Mouse (Mus musculus) G1E (cell line): ENCODE data around the gene Serpinh1. TPM values are rescaled to one million over a fixed set of nuclear protein-coding genes. Genes with fewer than 3 reads are reported as not detected.

Experiments
- ATAC-seq: 2 replicates; pipeline ENCODE4 v1.8.0; 2016; ENCODE audit warnings: mild to moderate bottlenecking; ENCODE audit not compliant: insufficient number of reproducible peaks, poor library complexity, low FRiP score, severe bottlenecking; ENCODE audit errors: extremely low read depth
- DNase-seq: peaks from one replicate; pipeline ENCODE4 v3.0.0; 2012; ENCODE audit warnings: low spot score
- H3K27me3 ChIP-seq: 2 replicates; pipeline ENCODE4 v1.6.1; 2012; ENCODE audit warnings: mild to moderate bottlenecking, low read length, inconsistent platforms; ENCODE audit not compliant: insufficient read depth
- H3K36me3 ChIP-seq: replicated peaks from 2 replicates; pipeline ENCODE3; 2012; ENCODE audit warnings: mild to moderate bottlenecking, inconsistent platforms
- H3K4me1 ChIP-seq: 2 replicates; pipeline ENCODE4 v1.6.1; 2012; ENCODE audit warnings: low read depth, low read length, inconsistent platforms, mixed read lengths; ENCODE audit not compliant: insufficient read depth
- H3K4me3 ChIP-seq: 2 replicates; pipeline ENCODE4 v1.5.1; 2012; ENCODE audit warnings: low read depth, mild to moderate bottlenecking, inconsistent platforms, low read length, moderate library complexity, mixed read lengths
- H3K9me3 ChIP-seq: replicated peaks from 2 replicates; pipeline ENCODE4 v1.6.1; 2012; ENCODE audit warnings: inconsistent platforms
- CTCF ChIP-seq: IDR thresholded peaks from 2 replicates; pipeline ENCODE4 v1.5.1; 2012; ENCODE audit warnings: low read depth, low read length, inconsistent platforms, mixed read lengths
- GATA1 ChIP-seq: IDR thresholded peaks from 2 replicates; pipeline ENCODE4 v1.6.1; 2012; ENCODE audit warnings: borderline replicate concordance, low read length, inconsistent platforms, mixed read lengths
- GATA2 ChIP-seq: IDR thresholded peaks from 2 replicates; pipeline ENCODE4 v1.6.1; 2012; ENCODE audit warnings: low read depth, low read length, inconsistent platforms, borderline replicate concordance
- POLR2AphosphoS5 ChIP-seq: IDR thresholded peaks from 2 replicates; pipeline ENCODE4 v1.6.1; 2012; ENCODE audit warnings: low read depth, low read length, inconsistent platforms; ENCODE audit not compliant: insufficient replicate concordance
- TAL1 ChIP-seq: conservative IDR thresholded peaks from 2 replicates; pipeline ENCODE4 v1.6.1; 2012; ENCODE audit warnings: low read depth, low read length, inconsistent platforms, mixed read lengths
- polyA plus RNA-seq: library from polyadenylated mRNA; stranded (reverse); fragments of >175 nt; gene quantifications from 2 replicates; pipeline ENCODE4 v1.2.3, GENCODE M21; 2012
- total RNA-seq, 2 experiments: library from RNA; stranded (forward) in 1 of 2; stranded (reverse) in 1 of 2; fragments of 200-1000 nt in 1 of 2; fragments of >200 nt in 1 of 2; fragmentation: Nextera tagmentation in 1 of 2; gene quantifications; 2 replicates each; pipeline ENCODE4 v1.2.3; 2014 to 2017

Serpinh1 gene
- total RNA-seq (2014; fragmentation: Nextera tagmentation) (not detected in 2 replicates), total RNA-seq (2017) (1.3 TPM in 1 of 2 replicates, not detected in the other), polyA plus RNA-seq (not detected in 2 replicates)

- H3K4me3 ChIP-seq, result no peak within 1 kb of the TSS
- TF ChIP-seq POLR2AphosphoS5 (no peak), GATA2 (no peak), CTCF (no peak), GATA1 (no peak), TAL1 (no peak)
- H3K9me3 ChIP-seq, result no peaks in the 10 kb centered on the region
- H3K36me3 ChIP-seq, result no peaks in the 10 kb centered on the region
- DNase-seq (no peak), ATAC-seq (no peak)
- no peaks in the 10 kb centered on the region for H3K4me1 ChIP-seq
- peaks cover 35% of the 10 kb centered on the region for H3K27me3 ChIP-seq
Observed at GRCm38 (mm10) chr7:99352526-99353400, at the start of gene Serpinh1. Gene Serpinh1, minus strand, starts transcription at chr7:99353239.

- no peak for ATAC-seq
Observed at GRCm38 (mm10) chr7:99402477-99402876, 49.4 kb upstream of the Serpinh1 start.

GRCm38 (mm10) chr7:99401373-99401772 is 48.3 kb upstream of the Serpinh1 start:
- ATAC-seq (no peak), DNase-seq (no peak)
- Histone ChIP-seq H3K36me3 (no peaks in the 10 kb centered on the region), H3K4me1 (peaks cover 7% of the 10 kb centered on the region; the same call in 1 of the 2 replicates), H3K27me3 (peaks cover 33% of the 10 kb centered on the region), H3K9me3 (no peaks in the 10 kb centered on the region), H3K4me3 (no peak overlapping the region)
- TF ChIP-seq GATA1 (no peak), CTCF (no peak)

More at GRCm38 (mm10) chr7:99402477-99402876, 49.4 kb upstream of the Serpinh1 start:
- peaks cover 25% of the 10 kb centered on the region for H3K27me3 ChIP-seq
- no peak for DNase-seq
- peaks cover 10% of the 10 kb centered on the region for H3K4me1 ChIP-seq
- no peaks in the 10 kb centered on the region for H3K9me3 ChIP-seq
- no peaks in the 10 kb centered on the region for H3K36me3 ChIP-seq
- no peak for TF ChIP-seq CTCF
- TF ChIP-seq GATA1, result no peak
- no peak for TF ChIP-seq GATA2
- TF ChIP-seq TAL1, result no peak
- no peak for TF ChIP-seq POLR2AphosphoS5
- no peak overlapping the region for H3K4me3 ChIP-seq

- H3K4me3 ChIP-seq, result no peak overlapping the region
- H3K9me3 ChIP-seq, result no peaks in the 10 kb centered on the region
- H3K4me1 ChIP-seq, result no peaks in the 10 kb centered on the region
- H3K36me3 ChIP-seq, result no peaks in the 10 kb centered on the region
- ATAC-seq, result no peak
- H3K27me3 ChIP-seq, result peaks cover 45% of the 10 kb centered on the region
- TF ChIP-seq TAL1 (no peak), POLR2AphosphoS5 (no peak), CTCF (no peak), GATA2 (no peak), GATA1 (no peak)
- DNase-seq, result no peak
Observed at GRCm38 (mm10) chr7:99396994-99397659, 44.1 kb upstream of the Serpinh1 start.

- Histone ChIP-seq H3K36me3 (no peaks in the 10 kb centered on the region), H3K27me3 (peaks cover 43% of the 10 kb centered on the region), H3K4me3 (no peak overlapping the region), H3K9me3 (no peaks in the 10 kb centered on the region), H3K4me1 (no peaks in the 10 kb centered on the region)
- ATAC-seq (no peak), DNase-seq (no peak)
- no peak for TF ChIP-seq GATA2
- TF ChIP-seq CTCF, result no peak
Observed at GRCm38 (mm10) chr7:99395908-99396616, 43.0 kb upstream of the Serpinh1 start.

- Histone ChIP-seq H3K4me3 (no peak overlapping the region), H3K4me1 (no peaks in the 10 kb centered on the region), H3K9me3 (no peaks in the 10 kb centered on the region), H3K27me3 (peaks cover 43% of the 10 kb centered on the region), H3K36me3 (no peaks in the 10 kb centered on the region)
- ATAC-seq (no peak), DNase-seq (no peak)
- no peak for TF ChIP-seq POLR2AphosphoS5
- TF ChIP-seq GATA1, result no peak
- no peak for TF ChIP-seq GATA2
- TF ChIP-seq TAL1, result no peak
- TF ChIP-seq CTCF, result no peak
Observed at GRCm38 (mm10) chr7:99395385-99395784, 42.3 kb upstream of the Serpinh1 start.
